Mouse (Mus musculus) E14TG2a.4 (cell line): ENCODE data around the gene A630001G21Rik.

Source experiments
- CTCF ChIP-seq: conservative IDR thresholded peaks from 2 replicates; pipeline ENCODE4 v1.5.1; 2014; ENCODE audit warnings: low read length
- NANOG ChIP-seq: IDR thresholded peaks from 2 replicates; pipeline ENCODE4 v1.6.1; 2014; ENCODE audit warnings: borderline replicate concordance, low read length, mixed read lengths
- POU5F1 ChIP-seq: IDR thresholded peaks from 2 replicates; pipeline ENCODE4 v1.6.1; 2014; ENCODE audit warnings: low read length, borderline replicate concordance

DNA sequence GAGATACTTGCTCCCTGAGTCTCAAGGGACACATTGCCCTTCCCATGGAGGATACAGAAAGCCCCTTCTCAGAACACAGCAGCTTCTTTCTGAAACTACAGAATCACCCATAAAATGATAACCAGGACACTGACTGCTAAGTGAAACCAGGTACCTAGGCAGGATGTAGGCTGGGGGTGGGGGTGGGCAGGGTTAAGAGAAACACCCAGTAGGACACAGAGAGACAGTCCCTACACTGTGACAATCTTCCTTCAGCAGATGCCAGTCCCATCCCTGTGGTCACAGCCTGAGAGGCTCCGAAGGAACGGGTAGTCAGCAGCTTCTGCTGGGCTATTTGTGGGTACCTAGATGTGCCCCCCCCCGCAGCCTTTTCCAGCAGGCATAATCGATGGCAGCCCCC is 27.8 kb downstream of the A630001G21Rik start:
- TF ChIP-seq CTCF (no peak), NANOG (no peak), POU5F1 (no peak)
